Mouse (Mus musculus) heart, postnatal 0 days (tissue): ENCODE measurements around the gene Camk1. TPM values are rescaled to one million over a fixed set of nuclear protein-coding genes. Genes with fewer than 3 reads are reported as not detected.

ENCODE experiments used
- ATAC-seq: fragments of 200-750 bp; cut with Nextera tagmentation; 2 replicates; pipeline ENCODE4 v1.8.0; 2017; ENCODE audit warnings: low read depth, moderate number of reproducible peaks, moderate library complexity; ENCODE audit not compliant: insufficient read depth
- DNase-seq: peaks from one replicate; pipeline ENCODE4 v3.0.0-alpha.2; 2016; ENCODE audit warnings: low spot score
- H3K27ac ChIP-seq: fragments of 300-500 bp; sonication (generic); 2 replicates; pipeline ENCODE4 v1.5.1; 2014; ENCODE audit warnings: low read depth, mild to moderate bottlenecking
- H3K27me3 ChIP-seq: fragments of 300-500 bp; sonication (generic); 2 replicates; pipeline ENCODE4 v1.6.1; 2014; ENCODE audit warnings: low read length, mixed read lengths; ENCODE audit not compliant: control insufficient read depth, insufficient read depth
- H3K36me3 ChIP-seq: fragments of 300-500 bp; sonication (generic); replicated peaks from 2 replicates; pipeline ENCODE4 v1.6.1; 2014; ENCODE audit warnings: low read length, mixed read lengths; ENCODE audit not compliant: control insufficient read depth, insufficient read depth
- H3K4me1 ChIP-seq: fragments of 300-500 bp; sonication (generic); 2 replicates; pipeline ENCODE4 v1.6.1; 2014; ENCODE audit warnings: antibody characterized with exemption; ENCODE audit not compliant: control insufficient read depth, insufficient read depth
- H3K4me2 ChIP-seq: fragments of 300-500 bp; sonication (generic); 2 replicates; pipeline ENCODE4 v1.6.1; 2014; ENCODE audit warnings: low read depth, mild to moderate bottlenecking, low read length, moderate library complexity
- H3K4me3 ChIP-seq: fragments of 300-500 bp; sonication (generic); 2 replicates; pipeline ENCODE4 v1.5.1; 2014; ENCODE audit warnings: low read depth, low read length
- H3K9ac ChIP-seq: fragments of 300-500 bp; sonication (generic); replicated peaks from 2 replicates; pipeline ENCODE4 v1.6.1; 2014; ENCODE audit warnings: low read depth, low read length, mixed read lengths
- H3K9me3 ChIP-seq: fragments of 300-500 bp; sonication (generic); replicated peaks from 2 replicates; pipeline ENCODE4 v1.6.1; 2016; ENCODE audit warnings: low read length; ENCODE audit not compliant: control insufficient read depth
- CTCF ChIP-seq: IDR thresholded peaks from 2 replicates; pipeline ENCODE4 v1.5.1; 2016; ENCODE audit warnings: antibody characterized with exemption, control low read depth, low read depth
- EP300 ChIP-seq: IDR thresholded peaks from 2 replicates; pipeline ENCODE4 v1.6.1; 2016; ENCODE audit warnings: antibody characterized with exemption, low read depth
- WGBS: fragments of 180-500 bp; shearing (Covaris S2); extraction: QIAGEN DNeasy Blood & Tissue Kit; methylation state at CpG from one replicate; pipeline ENCODE4 v1.1.7; 2014; 5-methylcytosine and 5-hydroxymethylcytosine counted together
- polyA plus RNA-seq: library from polyadenylated mRNA; unstranded; fragments of >200 nt; fragmentation: Nextera tagmentation; extraction: Ambion mirVana; gene quantifications from 2 replicates; pipeline ENCODE4 v1.2.1, GENCODE M21; 2015
- total RNA-seq: library from RNA; depleted of rRNA; stranded (reverse); fragments of >200 nt; gene quantifications from 2 replicates; pipeline ENCODE4 v1.2.3, GENCODE M21; 2014; ENCODE audit warnings: low replicate concordance; rRNA removed

Camk1 gene
- total and polyA plus RNA-seq, 2 experiments from 2014 or later = 94.5 to 105 TPM

- Histone ChIP-seq H3K27me3 (no peaks in the 10 kb centered on the region), H3K36me3 (no peaks in the 10 kb centered on the region), H3K9me3 (no peaks in the 10 kb centered on the region), H3K9ac (no peak overlapping the region), H3K4me1 (no peaks in the 10 kb centered on the region), H3K4me3 (no peak overlapping the region), H3K27ac (no peak overlapping the region), H3K4me2 (no peak overlapping the region)
- no peak for ATAC-seq
- WGBS = 58% methylated on average over 6 of the region's 6 CpGs
- TF ChIP-seq EP300 (no peak), CTCF (no peak)
- DNase-seq = no peak
These were observed 53.4 kb downstream of the Camk1 start for GRCm38 (mm10) chr6:113290346-113290745.

DNA sequence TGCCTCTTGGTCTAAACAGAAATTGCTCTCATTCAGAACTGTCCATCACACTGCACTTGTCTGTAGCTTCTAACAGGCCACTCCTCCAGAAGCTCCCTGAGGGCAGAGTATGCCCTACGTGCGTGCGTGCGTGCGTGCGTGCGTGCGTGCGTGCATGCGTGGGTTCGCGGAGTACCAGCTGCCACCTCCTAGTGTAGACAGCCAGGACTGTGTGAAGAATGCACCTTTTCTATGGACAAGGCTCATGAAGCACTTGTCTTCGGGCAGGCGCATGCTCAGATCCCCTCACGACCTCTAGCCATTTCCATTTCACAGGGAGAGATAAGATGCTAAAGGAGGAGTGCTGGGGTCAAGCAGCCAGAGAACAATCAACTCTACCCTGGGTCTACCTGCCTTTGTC is 54.4 kb downstream of the Camk1 start:
- WGBS = 82% methylated on average over 15 of the region's 15 CpGs
- Histone ChIP-seq H3K36me3 (no peaks in the 10 kb centered on the region), H3K9me3 (no peaks in the 10 kb centered on the region), H3K27ac (no peak overlapping the region), H3K9ac (no peak overlapping the region), H3K27me3 (peaks cover 9% of the 10 kb centered on the region), H3K4me2 (no peak overlapping the region), H3K4me1 (no peaks in the 10 kb centered on the region), H3K4me3 (no peak overlapping the region)
- DNase-seq (no peak), ATAC-seq (no peak)
- TF ChIP-seq CTCF (no peak), EP300 (no peak)

- 44% methylated on average over 4 of the region's 4 CpGs for WGBS
- no peak for TF ChIP-seq EP300
- TF ChIP-seq CTCF = no peak
- H3K27me3 ChIP-seq = peaks cover 30% of the 10 kb centered on the region
- no peaks in the 10 kb centered on the region for H3K36me3 ChIP-seq
- H3K4me3 ChIP-seq = no peak overlapping the region
- H3K27ac ChIP-seq = no peak overlapping the region
- H3K4me2 ChIP-seq = no peak overlapping the region
- no peaks in the 10 kb centered on the region for H3K9me3 ChIP-seq
- DNase-seq (no peak), ATAC-seq (no peak)
- H3K4me1 ChIP-seq = no peaks in the 10 kb centered on the region
- H3K9ac ChIP-seq = no peak overlapping the region
These were observed 56.5 kb downstream of the Camk1 start for GRCm38 (mm10) chr6:113287236-113287635.

DNA sequence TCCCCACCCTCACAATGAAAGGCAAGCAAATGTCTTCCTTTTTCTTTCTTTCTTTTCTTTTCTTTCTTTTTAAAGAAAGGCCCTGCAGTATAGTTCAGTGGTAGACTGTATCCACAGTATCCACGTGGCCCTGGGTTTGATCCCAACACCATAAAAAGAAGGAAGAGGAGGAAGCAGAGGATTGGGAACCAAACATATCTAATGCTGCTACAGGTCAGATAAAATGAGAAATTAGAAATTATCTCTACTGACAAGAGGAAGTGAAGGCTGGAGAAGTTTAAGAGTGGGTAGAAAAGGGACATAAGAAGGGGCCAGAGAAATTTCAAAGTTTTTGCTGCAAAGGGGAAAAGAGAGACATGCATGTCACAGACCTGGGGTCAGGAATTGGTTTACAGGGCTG is 57.5 kb downstream of the Camk1 start:
- Histone ChIP-seq H3K4me2 (no peak overlapping the region), H3K27me3 (peaks cover 36% of the 10 kb centered on the region), H3K4me1 (no peaks in the 10 kb centered on the region), H3K9me3 (no peaks in the 10 kb centered on the region), H3K9ac (no peak overlapping the region), H3K27ac (no peak overlapping the region), H3K4me3 (no peak overlapping the region), H3K36me3 (no peaks in the 10 kb centered on the region)
- WGBS = 63% methylated on average over 1 of the region's 1 CpGs
- TF ChIP-seq CTCF (no peak), EP300 (no peak)
- ATAC-seq = no peak
- DNase-seq = no peak

- no peak overlapping the region for H3K4me2 ChIP-seq
- DNase-seq (no peak), ATAC-seq (no peak)
- no peak overlapping the region for H3K9ac ChIP-seq
- no peaks in the 10 kb centered on the region for H3K9me3 ChIP-seq
- no peak overlapping the region for H3K27ac ChIP-seq
- H3K4me3 ChIP-seq = no peak overlapping the region
- H3K4me1 ChIP-seq = no peaks in the 10 kb centered on the region
- 59% methylated on average over 3 of the region's 3 CpGs for WGBS
- no peaks in the 10 kb centered on the region for H3K36me3 ChIP-seq
- peaks cover 36% of the 10 kb centered on the region for H3K27me3 ChIP-seq
- TF ChIP-seq CTCF = no peak
- TF ChIP-seq EP300 = no peak
These were observed 58.9 kb downstream of the Camk1 start for GRCm38 (mm10) chr6:113284931-113285330.

Other genes with a start within 250 kb of the Camk1 start
- gene Lhfpl4, start 148.6 kb downstream of the Camk1 start, total RNA-seq = 0.38 TPM in 1 of 2 replicates, not detected in the other
- gene Lhfpl4, start 148.6 kb downstream of the Camk1 start, polyA plus RNA-seq = 0.22 and 0.25 TPM in 2 replicates
- 26.9 and 49.5 TPM in 2 replicates for gene Mtmr14, start 106.1 kb downstream of the Camk1 start, total RNA-seq
- 14.3 and 17.5 TPM in 2 replicates for gene Mtmr14, start 106.1 kb downstream of the Camk1 start, polyA plus RNA-seq
- not detected in 2 replicates for gene Cpne9, start 61.7 kb downstream of the Camk1 start, total RNA-seq
- 0.04 TPM in 1 of 2 replicates, not detected in the other for gene Cpne9, start 61.7 kb downstream of the Camk1 start, polyA plus RNA-seq
- 15.2 and 16.8 TPM in 2 replicates for gene Brpf1, start 36.8 kb downstream of the Camk1 start, total RNA-seq
- 5.1 and 6.4 TPM in 2 replicates for gene Brpf1, start 36.8 kb downstream of the Camk1 start, polyA plus RNA-seq
- gene Ogg1, start 17.0 kb downstream of the Camk1 start, total RNA-seq = 8.0 and 12.6 TPM in 2 replicates
- 6.4 and 7.0 TPM in 2 replicates for gene Ogg1, start 17.0 kb downstream of the Camk1 start, polyA plus RNA-seq
- 11.6 and 45.1 TPM in 2 replicates for gene Tada3, start 33.9 kb upstream of the Camk1 start, total RNA-seq
- 28.9 and 30.2 TPM in 2 replicates for gene Tada3, start 33.9 kb upstream of the Camk1 start, polyA plus RNA-seq
- 129 and 146 TPM in 2 replicates for gene Arpc4, start 34.1 kb upstream of the Camk1 start, total RNA-seq
- gene Arpc4, start 34.1 kb upstream of the Camk1 start, polyA plus RNA-seq = 201 and 203 TPM in 2 replicates
- gene Ttll3, start 45.3 kb upstream of the Camk1 start, total RNA-seq = 2.5 and 10.4 TPM in 2 replicates
- 0.64 and 0.97 TPM in 2 replicates for gene Ttll3, start 45.3 kb upstream of the Camk1 start, polyA plus RNA-seq
- 15.0 and 23.2 TPM in 2 replicates for gene Rpusd3, start 75.4 kb upstream of the Camk1 start, total RNA-seq
- gene Rpusd3, start 75.4 kb upstream of the Camk1 start, polyA plus RNA-seq = 12.8 and 15.5 TPM in 2 replicates
- 0.35 TPM in 1 of 2 replicates, not detected in the other for gene Cidec, start 91.8 kb upstream of the Camk1 start, total RNA-seq
- gene Cidec, start 91.8 kb upstream of the Camk1 start, polyA plus RNA-seq = 0.11 TPM in 1 of 2 replicates, not detected in the other
- 15.3 and 40.6 TPM in 2 replicates for gene Jagn1, start 98.6 kb upstream of the Camk1 start, total RNA-seq
- 52.4 and 56.6 TPM in 2 replicates for gene Jagn1, start 98.6 kb upstream of the Camk1 start, polyA plus RNA-seq
- 0.70 and 2.2 TPM in 2 replicates for gene Il17re, start 114.5 kb upstream of the Camk1 start, total RNA-seq
- gene Il17re, start 114.5 kb upstream of the Camk1 start, polyA plus RNA-seq = 0.85 and 0.91 TPM in 2 replicates
- gene Il17rc, start 127.4 kb upstream of the Camk1 start, total RNA-seq = 20.3 and 22.1 TPM in 2 replicates
- gene Il17rc, start 127.4 kb upstream of the Camk1 start, polyA plus RNA-seq = 11.6 and 12.1 TPM in 2 replicates
- gene Creld1, start 139.3 kb upstream of the Camk1 start, total RNA-seq = 27.1 and 34.5 TPM in 2 replicates
- 27.5 and 32.1 TPM in 2 replicates for gene Creld1, start 139.3 kb upstream of the Camk1 start, polyA plus RNA-seq
- gene Prrt3, start 157.9 kb upstream of the Camk1 start, total RNA-seq = not detected in 2 replicates
- gene Prrt3, start 157.9 kb upstream of the Camk1 start, polyA plus RNA-seq = 0.07 and 0.20 TPM in 2 replicates
- gene Emc3, start 187.7 kb upstream of the Camk1 start, total RNA-seq = 68.9 and 78.3 TPM in 2 replicates
- 79.4 and 82.9 TPM in 2 replicates for gene Emc3, start 187.7 kb upstream of the Camk1 start, polyA plus RNA-seq
- gene Fancd2, start 187.7 kb upstream of the Camk1 start, total RNA-seq = 9.0 and 14.5 TPM in 2 replicates
- 1.9 and 2.4 TPM in 2 replicates for gene Fancd2, start 187.7 kb upstream of the Camk1 start, polyA plus RNA-seq